Mouse (Mus musculus) left cerebral cortex, adult 9 months (tissue): Measurements from ENCODE around the gene Sumf1.

Source experiments
- DNase-seq, 2 experiments: peaks; one replicate each; pipeline ENCODE4 v3.0.0; 2022; ENCODE audit warnings: low spot score in 2 of 2

Gene Sumf1

GRCm38 (mm10) chr6:108146637-108147036 is 38.7 kb downstream of the Sumf1 start:
- DNase-seq: no peak

GRCm38 (mm10) chr6:108145941-108146588 is 39.3 kb downstream of the Sumf1 start:
- no peak for DNase-seq

GRCm38 (mm10) chr6:108145241-108145640 is 40.1 kb downstream of the Sumf1 start:
- DNase-seq: no peak

GRCm38 (mm10) chr6:108142796-108143195 is 42.6 kb downstream of the Sumf1 start:
- peak in 1 of 2 experiments; percentile 50 for DNase-seq

GRCm38 (mm10) chr6:108140722-108141490 is 44.5 kb downstream of the Sumf1 start:
- DNase-seq: no peak

DNA sequence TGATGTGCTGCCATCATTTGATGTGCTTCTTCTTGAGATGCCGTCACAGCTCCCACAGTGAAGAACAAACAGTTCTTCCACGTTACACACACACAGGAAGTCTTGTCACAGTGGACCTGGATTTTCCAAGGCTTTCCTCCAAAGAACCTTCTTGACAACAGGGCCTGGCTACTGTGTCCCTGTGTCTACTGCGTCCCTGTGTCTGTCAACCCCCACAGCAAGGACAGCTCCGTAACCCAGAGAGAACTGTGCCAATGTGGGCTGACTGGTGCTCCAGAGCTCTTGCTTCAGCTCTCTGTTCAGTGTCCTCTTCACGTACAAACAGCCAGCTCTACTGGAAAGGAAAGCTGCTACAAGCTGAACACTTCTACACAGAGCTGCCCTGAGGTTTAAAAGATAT is 48.4 kb downstream of the Sumf1 start:
- DNase-seq: no peak

GRCm38 (mm10) chr6:108136286-108136685 is 49.1 kb downstream of the Sumf1 start:
- DNase-seq: no peak

- DNase-seq: peak in 1 of 2 experiments; percentile 17
These were observed 53.0 kb downstream of the Sumf1 start for GRCm38 (mm10) chr6:108132268-108132935.

DNA sequence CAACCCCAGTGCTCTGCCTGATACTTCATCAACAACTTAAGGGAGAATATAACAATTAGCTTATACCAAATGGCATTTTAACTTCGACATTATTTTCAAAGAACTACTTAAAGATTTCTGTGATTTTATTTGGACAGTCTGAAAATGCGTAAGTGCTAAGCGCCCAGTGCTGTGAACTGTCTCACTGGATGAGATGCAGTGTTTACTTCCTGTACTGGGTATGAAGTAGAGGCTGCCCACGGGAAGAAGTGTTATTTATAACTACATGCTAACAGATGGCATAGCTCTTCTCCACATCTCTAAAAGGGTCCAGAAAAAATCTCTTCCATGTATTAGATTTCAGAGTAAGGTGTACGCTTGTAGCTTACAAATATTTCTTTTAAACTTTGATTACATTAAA is 54.7 kb downstream of the Sumf1 start:
- DNase-seq: peak in 1 of 2 experiments; percentile 53

DNA sequence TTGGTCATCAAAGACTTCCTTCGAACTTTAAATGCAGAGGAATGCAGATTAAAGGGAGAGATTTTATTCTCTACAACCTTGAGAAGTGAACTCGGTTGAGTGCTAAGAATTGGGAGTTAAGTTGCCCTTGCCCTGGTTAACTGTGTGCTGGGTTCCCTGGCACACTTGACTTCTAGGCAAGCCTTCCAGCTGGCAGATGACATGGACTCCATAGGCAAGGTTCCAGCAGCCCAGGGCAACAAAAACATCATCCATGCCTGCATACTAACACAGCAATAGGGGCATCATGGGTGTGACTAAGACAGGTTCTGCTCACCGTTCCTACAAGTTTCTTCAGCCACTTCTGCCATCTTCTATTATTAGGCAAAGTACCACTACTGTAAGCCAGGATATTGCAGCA is 58.8 kb downstream of the Sumf1 start:
- no peak for DNase-seq

DNA sequence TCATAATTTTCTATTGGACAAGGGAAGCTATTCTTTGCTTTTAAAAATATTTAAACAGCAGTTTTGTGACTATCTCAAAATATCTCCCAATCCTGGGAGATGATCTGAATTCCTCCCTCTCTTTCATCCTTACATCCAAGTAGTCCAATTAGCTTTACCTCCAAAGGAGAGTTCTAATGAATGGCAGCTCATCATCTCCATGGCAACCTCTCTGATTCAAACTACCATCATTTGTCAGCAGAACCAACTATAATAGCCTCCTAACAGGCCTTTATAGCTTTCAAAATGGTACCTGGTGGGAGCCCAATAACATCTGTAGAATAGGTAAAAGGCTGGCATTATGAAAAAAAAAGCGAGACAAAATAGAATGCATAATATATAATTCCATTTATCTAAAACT is 59.9 kb downstream of the Sumf1 start:
- no peak for DNase-seq

GRCm38 (mm10) chr6:108117881-108118280 is 67.5 kb downstream of the Sumf1 start:
- DNase-seq: no peak

DNA sequence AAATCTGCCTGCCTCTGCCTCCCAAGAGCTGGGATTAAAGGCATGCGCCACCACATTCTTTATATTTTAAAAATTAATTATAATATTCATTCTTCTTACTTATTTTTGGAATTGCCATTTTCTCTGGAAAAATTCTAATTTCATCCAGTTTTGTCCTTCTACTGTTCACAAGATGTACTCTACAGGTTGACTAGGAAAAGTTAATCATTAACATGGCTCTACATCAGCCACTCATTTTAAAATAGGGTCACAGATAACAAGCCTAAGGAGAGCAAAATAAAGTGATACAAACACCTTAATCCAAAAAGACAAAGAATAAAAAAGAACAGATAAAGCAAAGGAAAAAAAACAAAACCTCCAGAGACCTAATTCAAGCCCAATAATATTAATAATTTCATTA is 70.4 kb downstream of the Sumf1 start:
- DNase-seq: no peak

DNA sequence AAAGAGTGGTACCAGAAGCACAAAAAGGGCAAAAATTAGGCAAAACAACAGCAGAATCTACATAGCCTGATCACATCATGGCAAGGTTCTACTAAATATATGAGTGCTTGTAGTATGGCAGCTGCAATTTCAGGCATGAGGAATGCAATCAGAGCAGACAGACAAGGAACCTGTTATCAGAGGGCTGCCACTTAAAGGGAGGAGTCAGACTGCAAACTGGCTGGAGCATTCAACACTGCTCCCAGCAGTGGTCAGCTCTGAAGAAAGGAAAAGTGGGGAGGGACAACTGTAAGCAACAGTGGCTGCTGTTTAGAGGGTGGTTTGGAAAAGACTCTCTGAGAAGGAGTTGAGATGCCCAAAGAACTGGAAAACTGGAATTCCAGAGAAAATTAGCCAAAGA is 73.7 kb downstream of the Sumf1 start:
- no peak for DNase-seq

DNA sequence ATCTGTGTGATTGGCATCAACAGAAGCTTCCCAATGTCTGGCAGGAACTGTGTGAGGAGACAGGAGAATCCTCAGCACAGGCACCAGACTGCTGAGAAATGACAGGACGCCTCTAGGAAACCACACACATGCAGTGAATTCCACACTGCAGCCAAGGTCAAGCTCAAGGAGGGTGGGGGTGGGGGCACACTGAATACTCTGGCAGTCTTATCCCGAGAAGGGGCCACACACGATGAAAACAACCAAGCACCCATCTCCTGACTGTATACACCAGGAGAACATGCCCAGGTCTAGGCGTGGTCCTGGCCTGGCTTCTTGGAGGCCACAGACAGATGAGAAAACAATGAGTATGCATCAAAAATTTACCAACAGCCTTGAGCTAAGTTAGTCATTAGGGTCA is 75.0 kb downstream of the Sumf1 start:
- DNase-seq: no peak

GRCm38 (mm10) chr6:108107376-108107775 is 78.0 kb downstream of the Sumf1 start:
- DNase-seq: no peak

DNA sequence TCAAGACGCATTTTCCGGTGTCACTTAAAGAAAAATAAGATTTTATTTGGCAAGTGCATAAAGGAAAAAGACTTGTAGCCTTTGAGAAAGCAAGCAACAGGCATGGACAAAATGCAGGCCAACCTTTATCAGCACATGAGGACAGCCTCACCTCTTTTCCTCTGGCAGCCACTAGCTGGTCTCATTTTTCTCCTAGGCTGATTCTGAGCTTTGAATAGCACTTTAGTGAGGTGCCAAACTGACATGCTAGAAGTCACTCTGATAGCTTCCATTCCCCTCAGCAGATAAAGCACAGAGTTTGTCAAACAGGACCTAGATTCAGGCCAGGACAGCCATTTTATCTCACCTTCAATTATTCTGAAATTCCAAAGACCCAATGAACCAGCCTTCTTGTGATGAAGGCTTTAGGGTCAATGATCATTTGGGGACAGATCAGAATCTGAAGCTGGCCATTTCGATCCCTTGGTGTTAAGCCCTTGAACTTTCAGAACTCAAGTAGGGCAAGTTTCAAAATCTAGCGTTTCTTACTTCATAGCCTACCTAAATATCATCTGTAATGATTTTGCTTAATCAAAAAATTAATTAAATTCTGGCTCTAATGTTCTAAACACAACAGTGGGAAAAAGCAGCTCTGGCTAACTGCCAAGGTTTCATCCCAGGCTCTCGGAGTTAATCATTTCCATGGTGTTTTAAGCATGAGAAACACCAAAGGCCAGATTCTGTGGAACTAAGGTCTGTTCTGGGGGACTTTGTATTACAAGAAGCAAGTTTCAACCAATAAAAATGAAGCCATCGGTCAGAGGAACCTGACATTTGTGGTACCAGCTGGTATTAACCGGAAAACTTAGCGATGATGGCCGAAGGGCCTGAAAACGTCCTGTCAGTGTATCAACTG is 83.2 kb downstream of the Sumf1 start:
- DNase-seq: no peak

- no peak for DNase-seq
These were observed 86.5 kb downstream of the Sumf1 start for GRCm38 (mm10) chr6:108098846-108099217.

GRCm38 (mm10) chr6:108098171-108098845 is 87.1 kb downstream of the Sumf1 start:
- peak in 1 of 2 experiments; percentile 64 for DNase-seq

DNA sequence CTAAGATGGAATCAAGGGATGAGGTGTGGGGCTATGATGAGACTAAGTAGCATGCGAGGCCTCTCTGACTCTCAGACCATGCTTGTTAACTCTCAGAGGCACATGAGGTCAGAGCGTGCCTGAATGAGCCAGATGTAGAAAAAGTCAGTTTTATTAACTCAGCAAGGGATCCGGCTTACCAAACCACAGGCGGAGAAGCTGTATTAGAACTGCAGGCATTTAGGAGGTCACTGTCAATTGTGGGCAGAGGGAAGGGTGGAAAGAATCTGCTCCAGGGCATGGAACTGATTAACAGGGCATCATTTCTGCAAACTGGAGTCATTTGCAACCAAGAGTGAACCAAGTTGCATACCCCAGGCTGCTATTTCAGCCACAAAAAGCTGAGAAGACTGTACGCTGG is 89.9 kb downstream of the Sumf1 start:
- DNase-seq: no peak

DNA sequence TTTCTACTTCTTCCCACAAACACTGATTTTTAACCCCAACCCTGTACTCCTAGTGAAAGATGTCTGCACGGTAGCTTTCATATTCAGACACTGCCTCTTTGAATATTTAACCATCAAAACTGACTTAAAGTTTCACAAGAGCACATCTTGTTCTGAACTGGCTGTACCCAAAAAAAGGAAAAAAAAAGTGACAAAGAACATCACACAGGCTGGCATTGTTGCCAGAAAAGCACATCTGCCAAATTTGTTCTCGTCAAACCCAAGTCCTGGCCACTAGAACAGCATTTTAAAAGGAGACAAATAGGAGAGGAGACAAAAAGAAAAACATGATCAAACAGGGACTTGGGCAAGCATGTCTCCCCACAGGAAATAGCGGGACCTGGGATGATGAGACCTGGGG is 91.9 kb downstream of the Sumf1 start:
- no peak for DNase-seq
